Mouse (Mus musculus) hindbrain, embryonic 10.5 days (tissue): Measurements from ENCODE around the gene Pex14. TPM values are rescaled to one million over a fixed set of nuclear protein-coding genes. Genes with fewer than 3 reads are reported as not detected.
"Not testable (repeated sequence)": the region's sequence is repeated elsewhere in the genome, so short reads cannot be mapped to it uniquely, and the experiment has no call there.

ENCODE experiments used
- DNase-seq: peaks from one replicate; pipeline ENCODE4 v3.0.0-alpha.2; 2017; ENCODE audit warnings: low spot score
- H3K27ac ChIP-seq: fragments of 300-500 bp; sonication (generic); 2 replicates; pipeline ENCODE4 v1.5.1; 2016; ENCODE audit warnings: mild to moderate bottlenecking, moderate library complexity
- H3K27me3 ChIP-seq: fragments of 300-500 bp; sonication (generic); 2 replicates; pipeline ENCODE4 v1.6.1; 2016; ENCODE audit warnings: mild to moderate bottlenecking; ENCODE audit not compliant: poor library complexity, insufficient read depth, severe bottlenecking
- H3K36me3 ChIP-seq: fragments of 300-500 bp; sonication (generic); 2 replicates; pipeline ENCODE4 v1.6.1; 2016; ENCODE audit warnings: mild to moderate bottlenecking, moderate library complexity
- H3K4me1 ChIP-seq: fragments of 300-500 bp; sonication (generic); replicated peaks from 2 replicates; pipeline ENCODE4 v1.6.1; 2016; ENCODE audit warnings: mild to moderate bottlenecking
- H3K4me3 ChIP-seq: fragments of 300-500 bp; sonication (generic); 2 replicates; pipeline ENCODE4 v1.5.1; 2016; ENCODE audit warnings: mild to moderate bottlenecking, moderate library complexity
- H3K9me3 ChIP-seq: fragments of 300-500 bp; sonication (generic); 2 replicates; pipeline ENCODE4 v1.6.1; 2016; ENCODE audit warnings: mild to moderate bottlenecking, moderate library complexity
- WGBS: fragments of 180-500 bp; shearing (Covaris S2); methylation state at CpG from one replicate; pipeline ENCODE4 v1.1.7; 2016; 5-methylcytosine and 5-hydroxymethylcytosine counted together
- polyA plus RNA-seq: library from polyadenylated mRNA; unstranded; fragments of >200 nt; fragmentation: Nextera tagmentation; extraction: Ambion mirVana; gene quantifications from 2 replicates; pipeline ENCODE4 v1.2.1, GENCODE M21; 2016

Pex14 gene
- polyA plus RNA-seq, 1 experiment from 2014 or later, result 60.8 TPM

DNA sequence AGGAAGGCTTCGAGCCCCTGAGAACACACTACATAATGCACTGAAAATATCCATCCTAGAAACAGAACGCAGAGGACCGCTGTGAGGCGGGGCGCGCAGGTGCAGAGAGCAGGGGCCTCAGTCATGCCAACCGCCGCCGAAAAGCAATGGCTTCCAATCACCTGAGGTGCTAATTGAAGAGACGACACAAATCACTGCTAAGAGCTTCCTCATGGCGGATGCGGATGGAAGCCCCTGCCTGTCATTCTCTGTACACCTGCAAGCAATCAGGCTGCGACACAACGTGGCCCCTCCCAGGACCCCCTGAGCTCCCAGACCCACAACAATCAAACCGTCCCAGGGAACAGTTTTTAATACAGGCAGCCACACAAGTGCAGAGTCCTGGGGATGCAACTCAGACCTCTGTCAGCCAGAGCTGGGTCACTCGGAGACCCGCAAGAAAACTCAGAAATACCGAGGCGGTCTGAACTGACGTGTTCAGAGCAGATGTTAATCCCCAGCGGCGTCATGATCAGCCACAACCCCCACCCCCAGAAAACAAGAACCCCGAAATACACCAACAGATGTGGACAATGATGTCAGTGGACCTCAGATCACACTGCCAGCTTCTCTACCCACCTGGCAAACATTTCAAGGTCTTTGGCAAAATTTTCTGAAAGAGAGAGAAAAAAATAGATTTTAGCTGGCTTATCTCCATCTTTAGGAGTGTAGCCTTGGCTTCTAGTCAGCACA lies 31.5 kb upstream of the Pex14 start:
- Histone ChIP-seq H3K27me3 (no peaks in the 10 kb centered on the region), H3K4me3 (no peak overlapping the region), H3K4me1 (peaks cover 4% of the 10 kb centered on the region; the same call in 1 of the 2 replicates), H3K36me3 (peaks cover 83% of the 10 kb centered on the region), H3K9me3 (no peaks in the 10 kb centered on the region), H3K27ac (no peak overlapping the region)
- 92% methylated on average over 23 of the region's 23 CpGs for WGBS
- DNase-seq, result no peak

DNA sequence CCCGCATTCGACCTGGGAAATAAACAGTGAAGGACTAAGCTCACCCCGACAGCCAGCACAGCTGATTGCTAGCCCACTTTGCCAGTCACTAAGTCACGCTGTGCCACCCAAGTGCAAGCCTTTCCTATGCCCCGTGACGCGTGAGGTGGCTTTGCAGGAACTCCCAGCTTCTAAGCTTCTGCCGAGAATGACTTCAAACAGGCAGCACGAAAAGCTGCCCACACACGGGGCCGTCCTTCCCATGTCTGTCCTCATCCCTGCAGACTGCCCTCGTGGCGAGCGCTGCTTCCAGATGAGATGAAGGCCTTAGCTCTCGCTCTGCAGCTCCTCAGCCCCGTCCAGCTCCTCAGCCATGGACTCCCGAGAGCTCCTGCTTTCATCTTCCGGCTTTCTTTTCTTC lies 28.8 kb upstream of the Pex14 start:
- no peak overlapping the region for H3K4me3 ChIP-seq
- no peak for DNase-seq
- H3K27me3 ChIP-seq, result no peaks in the 10 kb centered on the region
- no peak overlapping the region for H3K27ac ChIP-seq
- H3K36me3 ChIP-seq, result peaks cover 78% of the 10 kb centered on the region
- 83% methylated on average over 18 of the region's 18 CpGs for WGBS
- no peaks in the 10 kb centered on the region for H3K9me3 ChIP-seq
- peaks cover 11% of the 10 kb centered on the region for H3K4me1 ChIP-seq

DNA sequence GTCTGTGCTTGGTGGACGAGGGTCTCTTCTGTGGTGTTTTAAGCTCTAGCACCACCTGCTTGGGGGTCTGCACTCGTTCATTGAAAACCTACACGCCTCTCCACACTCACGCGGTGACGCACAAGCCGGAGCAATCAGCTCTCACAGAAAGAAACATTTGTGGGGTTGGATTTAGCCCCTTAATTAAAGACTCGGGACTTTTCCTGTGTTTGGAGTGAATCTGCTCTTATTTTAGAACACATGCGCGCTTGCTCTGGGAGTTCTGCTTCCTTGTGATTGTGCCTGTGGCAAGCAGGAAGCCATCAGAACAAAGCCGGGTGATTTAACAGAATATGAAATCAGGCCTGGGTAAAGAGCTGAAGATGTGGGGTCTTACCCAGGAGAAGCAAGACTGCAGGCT lies 27.0 kb upstream of the Pex14 start, which contains the start of gene Cort:
Gene Cort, minus strand, starts transcription at position 101 of the 400 bp plus-strand sequence.
- WGBS, result 90% methylated on average over 11 of the region's 11 CpGs
- H3K4me3 ChIP-seq, result no peak within 1 kb of the TSS
- peak within 1 kb of the TSS; percentile 25; the same call in 1 of the 2 replicates for H3K27ac ChIP-seq
- DNase-seq, result no peak
- H3K9me3 ChIP-seq, result no peaks in the 10 kb centered on the region
- H3K4me1 ChIP-seq, result peaks cover 8% of the 10 kb centered on the region
- H3K36me3 ChIP-seq, result peaks cover 61% of the 10 kb centered on the region
- no peaks in the 10 kb centered on the region for H3K27me3 ChIP-seq

DNA sequence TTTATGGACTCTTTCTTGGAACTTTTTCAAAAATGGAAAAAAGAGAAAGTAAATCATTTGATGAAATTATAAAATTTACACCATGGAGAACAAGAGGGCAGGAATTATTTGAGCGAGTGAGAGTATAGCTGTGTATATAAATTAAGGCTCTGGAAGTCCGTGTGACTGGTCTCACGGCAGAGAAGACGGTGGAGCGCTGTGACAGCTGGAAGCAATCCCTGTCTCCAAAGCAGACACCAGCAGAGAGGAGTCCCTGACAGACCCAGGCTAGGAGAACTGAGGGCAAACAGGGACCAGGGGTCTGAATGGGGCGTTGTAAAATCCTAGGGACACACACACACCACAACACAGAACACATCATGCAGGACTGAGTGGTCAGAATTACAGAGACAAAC lies 26.4 kb upstream of the Pex14 start:
- Histone ChIP-seq H3K27ac (0 out of 2 replicates have a peak overlapping the region, but pooled peaks have one; percentile 25), H3K9me3 (no peaks in the 10 kb centered on the region), H3K27me3 (no peaks in the 10 kb centered on the region), H3K4me3 (no peak overlapping the region), H3K4me1 (peaks cover 8% of the 10 kb centered on the region), H3K36me3 (peaks cover 56% of the 10 kb centered on the region)
- WGBS, result 80% methylated on average over 6 of the region's 6 CpGs
- no peak for DNase-seq

DNA sequence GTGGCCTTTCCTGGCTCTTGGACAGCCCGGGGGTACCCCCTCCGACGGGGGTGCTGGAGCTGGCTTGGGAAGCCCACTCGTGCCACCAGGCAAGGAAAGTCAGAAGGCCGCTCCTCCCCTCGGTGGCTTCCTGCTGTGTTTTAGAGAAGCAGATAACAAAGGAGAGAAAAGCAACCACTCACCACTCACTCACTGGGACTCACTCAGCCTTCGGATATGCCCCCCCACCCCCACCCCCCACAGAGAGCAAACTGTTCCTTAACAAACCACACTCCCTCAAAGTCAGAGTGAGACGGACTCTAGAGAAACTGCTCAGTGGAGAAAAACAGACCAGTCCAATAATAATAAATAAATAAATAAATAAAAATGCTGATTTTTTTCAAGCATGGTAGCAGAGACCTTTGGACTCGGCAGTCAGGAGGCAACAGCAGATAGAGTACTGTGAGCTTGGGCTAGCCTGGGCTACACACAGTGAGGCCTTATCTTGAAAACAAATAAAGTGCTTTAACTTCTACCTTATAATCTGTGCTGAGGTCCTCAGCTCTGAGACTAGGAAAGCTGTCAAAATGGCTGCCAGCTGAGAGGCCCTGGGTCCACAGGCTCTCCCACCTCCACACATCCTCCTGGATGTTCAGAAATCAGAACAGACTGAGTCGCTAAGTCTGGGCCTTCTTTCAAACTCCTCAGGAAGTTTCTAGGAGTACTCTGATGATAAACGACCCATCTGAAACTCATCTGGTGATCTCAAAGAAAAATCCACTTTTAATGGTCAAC lies 25.9 kb upstream of the Pex14 start:
- WGBS, result 45% methylated on average over 11 of the region's 11 CpGs
- no peaks in the 10 kb centered on the region for H3K27me3 ChIP-seq

GRCm38 (mm10) chr4:149123432-149123831 lies 23.8 kb upstream of the Pex14 start:
- Histone ChIP-seq H3K36me3 (peaks cover 34% of the 10 kb centered on the region), H3K9me3 (no peaks in the 10 kb centered on the region), H3K27ac (no peak overlapping the region), H3K4me1 (peaks cover 8% of the 10 kb centered on the region), H3K27me3 (no peaks in the 10 kb centered on the region), H3K4me3 (no peak overlapping the region)
- whole genome bisulfite sequencing, result 65% methylated on average over 5 of the region's 5 CpGs
- no peak for DNase-seq

More for the DNA sequence above, 25.9 kb upstream of the Pex14 start:
- peaks cover 50% of the 10 kb centered on the region for H3K36me3 ChIP-seq
- no peak overlapping the region for H3K4me3 ChIP-seq
- H3K27ac ChIP-seq, result no peak overlapping the region; the same call in 1 of the 2 replicates
- no peak for DNase-seq
- peaks cover 8% of the 10 kb centered on the region for H3K4me1 ChIP-seq
- H3K9me3 ChIP-seq, result no peaks in the 10 kb centered on the region

DNA sequence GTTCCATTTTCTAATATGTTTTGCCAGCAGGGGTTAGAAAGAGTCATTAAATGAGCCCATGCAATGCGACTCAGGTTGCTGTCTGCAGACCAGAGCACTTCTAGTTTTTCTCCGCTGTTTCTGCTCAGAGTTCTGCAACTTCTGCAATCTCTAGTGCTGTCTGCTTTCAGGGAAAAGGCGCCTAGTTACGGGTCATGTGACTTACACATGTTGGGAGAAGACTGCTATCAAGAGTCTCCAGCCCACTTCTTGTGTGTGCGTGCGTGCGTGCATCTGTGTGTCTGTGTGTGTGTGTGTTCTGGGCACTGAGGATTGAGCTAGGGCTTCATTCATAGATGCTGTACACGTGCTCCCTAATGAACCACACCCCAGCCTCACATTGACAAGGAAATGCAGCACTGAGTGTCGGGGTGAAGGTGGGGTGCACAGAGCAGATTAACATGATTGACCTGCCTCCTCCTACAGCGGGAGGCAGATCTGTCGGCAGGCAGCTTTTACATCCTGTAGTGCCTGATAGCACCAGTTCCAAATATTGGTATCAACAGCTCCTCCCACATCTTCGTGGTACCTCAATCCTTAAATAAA lies 20.4 kb upstream of the Pex14 start:
- not testable (repeated sequence) for H3K4me1 ChIP-seq, H3K4me3 ChIP-seq, H3K27ac ChIP-seq, DNase-seq, H3K27me3 ChIP-seq, H3K9me3 ChIP-seq
- WGBS, result 90% methylated on average over 12 of the region's 12 CpGs
- H3K36me3 ChIP-seq, result peaks cover 21% of the 10 kb centered on the region

DNA sequence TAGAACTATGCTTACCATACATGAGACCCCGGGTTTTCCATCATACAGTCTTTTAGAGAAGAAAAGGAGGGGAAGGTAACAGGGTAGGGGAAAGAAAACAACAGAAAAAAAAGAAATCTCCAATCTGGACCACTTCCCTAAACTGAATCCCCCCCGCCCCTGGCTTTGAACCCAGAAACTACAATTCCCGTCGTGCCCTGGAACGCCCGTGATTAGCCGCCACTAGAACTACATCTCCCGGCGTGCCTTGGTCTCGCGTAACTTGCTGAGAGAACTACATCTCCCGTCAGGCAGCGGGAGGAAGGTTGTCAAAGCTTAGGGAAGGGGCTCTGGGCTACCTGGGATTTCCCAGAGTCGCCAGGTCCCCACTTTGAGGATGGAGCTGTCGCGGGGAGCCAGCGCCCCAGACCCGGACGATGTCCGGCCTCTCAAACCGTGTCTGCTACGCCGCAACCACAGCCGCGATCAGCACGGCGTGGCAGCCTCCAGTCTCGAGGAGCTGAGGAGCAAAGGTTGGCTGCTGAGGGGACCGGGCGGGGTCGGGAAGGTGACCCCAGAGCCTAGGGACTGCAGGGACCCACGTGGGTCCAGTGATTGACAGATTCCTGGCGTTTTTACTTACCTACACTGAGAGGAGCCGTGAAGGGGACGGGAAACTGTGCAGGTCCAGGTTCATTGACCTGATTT lies 4.3 kb upstream of the Pex14 start, which contains the start of gene Dffa:
Gene Dffa, plus strand, starts transcription at position 272 of the 687 bp plus-strand sequence.
- no peaks in the 10 kb centered on the region for H3K9me3 ChIP-seq
- H3K27me3 ChIP-seq, result no peaks in the 10 kb centered on the region
- peak; percentile 87 for DNase-seq
- H3K4me3 ChIP-seq, result peak within 1 kb of the TSS; percentile 85
- peak within 1 kb of the TSS; percentile 85 for H3K27ac ChIP-seq
- 1% methylated on average over 35 of the region's 35 CpGs for WGBS
- peaks cover 20% of the 10 kb centered on the region for H3K4me1 ChIP-seq
- peaks cover 25% of the 10 kb centered on the region for H3K36me3 ChIP-seq

DNA sequence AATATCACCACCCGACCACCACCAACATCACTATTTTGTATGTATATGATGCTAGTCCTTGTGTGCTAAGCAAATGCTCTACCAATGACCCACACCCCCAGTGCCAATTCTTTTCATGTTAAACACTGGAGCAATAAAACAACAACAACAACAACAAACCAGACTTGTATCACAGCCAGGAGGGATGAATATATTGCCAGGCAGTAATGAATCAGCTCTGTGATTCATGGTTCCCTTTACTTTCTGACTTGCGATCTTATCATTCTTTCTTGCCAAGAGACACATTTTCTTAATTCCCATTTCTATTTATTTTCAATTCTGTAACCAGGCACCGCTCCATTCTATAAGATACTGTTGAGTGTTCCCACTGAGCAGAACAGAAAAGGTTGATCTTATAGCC lies 1.8 kb upstream of the Pex14 start:
- Histone ChIP-seq H3K4me3 (no peak overlapping the region), H3K36me3 (peaks cover 5% of the 10 kb centered on the region), H3K27ac (no peak overlapping the region), H3K9me3 (no peaks in the 10 kb centered on the region), H3K4me1 (peaks cover 34% of the 10 kb centered on the region), H3K27me3 (no peaks in the 10 kb centered on the region)
- 83% methylated on average over 3 of the region's 3 CpGs for WGBS
- DNase-seq, result no peak

DNA sequence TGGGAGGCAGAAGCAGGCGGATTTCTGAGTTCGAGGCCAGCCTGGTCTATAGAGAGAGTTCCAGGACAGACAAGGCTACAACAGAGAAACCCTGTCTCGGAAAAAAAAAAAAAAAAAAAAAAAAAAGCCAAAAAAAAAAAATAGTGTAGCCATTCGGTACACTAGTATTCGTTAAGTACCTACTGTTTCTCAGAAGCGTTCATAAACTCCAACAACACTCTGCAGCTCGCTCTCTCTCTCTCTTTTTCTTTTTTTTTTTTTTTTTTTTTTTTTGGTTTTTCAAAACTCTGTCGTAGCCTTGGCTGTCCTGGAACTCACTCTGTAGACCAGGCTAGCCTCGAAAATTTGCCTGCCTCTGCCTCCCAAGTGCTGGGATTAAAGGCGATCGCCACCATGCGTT lies 773 bp upstream of the Pex14 start:
- not testable (repeated sequence) for H3K27me3 ChIP-seq, H3K27ac ChIP-seq, H3K9me3 ChIP-seq, H3K4me3 ChIP-seq, H3K36me3 ChIP-seq, DNase-seq
- H3K4me1 ChIP-seq, result peaks cover 34% of the 10 kb centered on the region
- WGBS, result 86% methylated on average over 12 of the region's 12 CpGs

DNA sequence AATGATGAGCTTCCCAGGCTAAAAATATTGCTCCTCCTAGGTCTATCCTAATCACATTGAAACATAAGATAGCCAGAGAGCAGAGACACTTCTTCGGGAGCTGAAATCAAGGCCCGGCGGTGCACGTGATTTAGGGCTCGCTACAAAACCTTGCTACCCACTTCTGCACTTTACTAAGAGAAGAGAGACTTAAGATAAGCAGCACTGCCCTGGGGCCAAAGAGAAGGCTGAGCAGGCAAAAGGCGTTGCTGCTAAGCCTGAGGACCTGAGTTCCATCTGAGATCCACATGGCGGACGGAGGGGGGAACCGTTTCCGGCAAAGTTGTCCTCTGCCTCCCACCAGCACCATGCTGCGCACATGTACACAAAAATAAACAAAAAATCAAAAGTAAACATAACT lies 1.1 kb downstream of the Pex14 start:
- H3K27ac ChIP-seq, result peak overlapping the region; percentile 93
- peaks cover 11% of the 10 kb centered on the region for H3K36me3 ChIP-seq
- WGBS, result 20% methylated on average over 11 of the region's 11 CpGs
- H3K4me1 ChIP-seq, result peaks cover 22% of the 10 kb centered on the region
- peak; percentile 12 for DNase-seq
- no peaks in the 10 kb centered on the region for H3K9me3 ChIP-seq
- H3K4me3 ChIP-seq, result peak overlapping the region; percentile 100
- no peaks in the 10 kb centered on the region for H3K27me3 ChIP-seq

GRCm38 (mm10) chr4:149097956-149098355 lies 1.7 kb downstream of the Pex14 start:
- Histone ChIP-seq H3K36me3 (peaks cover 17% of the 10 kb centered on the region), H3K27me3 (no peaks in the 10 kb centered on the region), H3K4me3 (peak overlapping the region; percentile 100), H3K9me3 (no peaks in the 10 kb centered on the region), H3K27ac (no peak overlapping the region), H3K4me1 (peaks cover 22% of the 10 kb centered on the region)
- DNase-seq, result no peak
- 78% methylated on average over 3 of the region's 3 CpGs for WGBS
